Mouse (Mus musculus) cerebral cortex, adult 2 months (tissue): Measurements from ENCODE around the gene 2810021J22Rik.

Experiments
- WGBS: fragments of 180-500 bp; shearing (Covaris S2); methylation state at CpG from one replicate; pipeline ENCODE4 v1.1.7; 2018; 5-methylcytosine and 5-hydroxymethylcytosine counted together

2810021J22Rik gene

GRCm38 (mm10) chr11:58917745-58918366 is 50.8 kb downstream of the 2810021J22Rik start, which contains the start of gene Btnl10:
TSS of gene Btnl10 (plus strand) at chr11:58917908.
- WGBS, result 86% methylated on average over 12 of the region's 12 CpGs

GRCm38 (mm10) chr11:58918759-58919158 is 51.7 kb downstream of the 2810021J22Rik start:
- WGBS, result 80% methylated on average over 5 of the region's 5 CpGs

GRCm38 (mm10) chr11:58922420-58922819 is 55.4 kb downstream of the 2810021J22Rik start:
- WGBS, result 89% methylated on average over 9 of the region's 9 CpGs

GRCm38 (mm10) chr11:58926651-58927050 is 59.6 kb downstream of the 2810021J22Rik start:
- WGBS, result 89% methylated on average over 2 of the region's 3 CpGs

- 79% methylated on average over 2 of the region's 2 CpGs for WGBS
Observed at GRCm38 (mm10) chr11:58927053-58927452, 60.0 kb downstream of the 2810021J22Rik start.

GRCm38 (mm10) chr11:58927790-58928651 is 61.0 kb downstream of the 2810021J22Rik start:
- WGBS, result 28% methylated on average over 20 of the region's 20 CpGs

GRCm38 (mm10) chr11:58929055-58929454 is 62.0 kb downstream of the 2810021J22Rik start:
- 80% methylated on average over 4 of the region's 4 CpGs for WGBS

- WGBS, result 62% methylated on average over 3 of the region's 3 CpGs
Observed at GRCm38 (mm10) chr11:58929641-58930040, 62.6 kb downstream of the 2810021J22Rik start.

- WGBS, result 89% methylated on average over 3 of the region's 3 CpGs
Observed at GRCm38 (mm10) chr11:58930254-58930653, 63.2 kb downstream of the 2810021J22Rik start.

GRCm38 (mm10) chr11:58931576-58931975 is 64.6 kb downstream of the 2810021J22Rik start:
- 47% methylated on average over 4 of the region's 4 CpGs for WGBS
